Mouse (Mus musculus) brain, embryonic 14.5 days (tissue): Measurements from ENCODE around the gene Adgrl2.

ENCODE experiments used
- CTCF ChIP-seq: fragments of 200-500 bp; IDR thresholded peaks from 2 replicates; pipeline ENCODE4 v1.5.1; 2012; ENCODE audit warnings: inconsistent platforms, mild to moderate bottlenecking, moderate library complexity, borderline replicate concordance; ENCODE audit not compliant: insufficient read depth, insufficient read length; ENCODE audit errors: extremely low read depth
- POLR2A ChIP-seq: fragments of 200-500 bp; IDR thresholded peaks from 2 replicates; pipeline ENCODE4 v1.6.1; 2012; ENCODE audit warnings: mild to moderate bottlenecking, inconsistent platforms, borderline replicate concordance; ENCODE audit not compliant: poor library complexity, insufficient read depth, insufficient read length, severe bottlenecking; ENCODE audit errors: extremely low read depth

DNA sequence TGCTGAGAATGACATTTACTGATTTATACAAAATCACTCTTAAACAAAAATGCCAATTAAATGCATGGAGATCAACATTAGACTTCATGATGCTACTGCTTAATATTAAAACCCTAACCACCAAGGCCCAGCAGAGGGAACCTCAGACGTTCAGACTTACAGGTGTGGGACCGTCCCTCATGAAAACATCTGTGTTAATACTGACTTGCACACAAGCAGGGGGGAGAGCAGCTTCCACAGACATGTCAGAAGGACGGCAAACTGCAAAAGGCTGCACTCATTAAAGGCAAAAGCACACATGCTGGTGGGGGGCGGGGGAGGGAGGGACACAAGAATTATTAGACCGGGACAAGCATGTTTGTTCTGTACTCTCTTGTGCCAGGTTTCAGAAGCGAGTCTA is 168.7 kb downstream of the Adgrl2 start:
- no peak for TF ChIP-seq CTCF
- no peak for TF ChIP-seq POLR2A
